Mouse (Mus musculus): Measurements from ENCODE around the gene Ces1b.

Gene Ces1b

GRCm38 (mm10) chr8:93040256-93040655 is 39.6 kb downstream of the Ces1b start:
- TF ChIP-seq GATA4 (IDR thresholded peaks at IDR 0.05; ENCODE audit: insufficient replicate concordance, low read length), result no peak

GRCm38 (mm10) chr8:93038831-93039230 is 41.0 kb downstream of the Ces1b start:
- no peak for TF ChIP-seq GATA4 (IDR thresholded peaks at IDR 0.05; ENCODE audit: insufficient replicate concordance, low read length)

GRCm38 (mm10) chr8:93030664-93031063 is 49.2 kb downstream of the Ces1b start:
- TF ChIP-seq GATA4 (IDR thresholded peaks at IDR 0.05; ENCODE audit: insufficient replicate concordance, low read length), result no peak

GRCm38 (mm10) chr8:93021738-93022137 is 58.1 kb downstream of the Ces1b start:
- TF ChIP-seq GATA4 (IDR thresholded peaks at IDR 0.05; ENCODE audit: insufficient replicate concordance, low read length), result no peak

DNA sequence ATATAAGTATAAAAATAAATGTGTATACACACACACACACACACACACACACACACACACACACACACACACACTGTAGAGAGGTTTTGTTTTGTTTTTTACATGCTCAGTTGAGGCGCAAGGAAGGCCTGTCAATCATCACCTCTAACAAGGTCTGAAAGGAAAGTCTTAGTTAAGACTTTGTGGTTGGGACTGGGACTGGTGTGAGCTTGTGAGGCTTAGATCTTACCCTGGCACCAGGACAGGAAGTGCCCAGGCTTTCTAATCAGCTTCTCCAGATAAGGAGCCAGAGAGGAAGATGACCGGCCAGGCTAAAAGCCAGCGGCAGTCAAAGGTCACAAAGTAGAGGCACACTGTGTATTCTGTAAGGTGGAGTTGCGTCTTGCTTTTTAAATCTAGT is 65.5 kb downstream of the Ces1b start:
- TF ChIP-seq GATA4 (IDR thresholded peaks at IDR 0.05; ENCODE audit: insufficient replicate concordance, low read length), result no peak

GRCm38 (mm10) chr8:93012226-93012625 is 67.6 kb downstream of the Ces1b start:
- TF ChIP-seq GATA4 (IDR thresholded peaks at IDR 0.05; ENCODE audit: insufficient replicate concordance, low read length), result no peak

- TF ChIP-seq GATA4 (IDR thresholded peaks at IDR 0.05; ENCODE audit: insufficient replicate concordance, low read length), result no peak
Measured at GRCm38 (mm10) chr8:93011439-93011838, 68.4 kb downstream of the Ces1b start.

DNA sequence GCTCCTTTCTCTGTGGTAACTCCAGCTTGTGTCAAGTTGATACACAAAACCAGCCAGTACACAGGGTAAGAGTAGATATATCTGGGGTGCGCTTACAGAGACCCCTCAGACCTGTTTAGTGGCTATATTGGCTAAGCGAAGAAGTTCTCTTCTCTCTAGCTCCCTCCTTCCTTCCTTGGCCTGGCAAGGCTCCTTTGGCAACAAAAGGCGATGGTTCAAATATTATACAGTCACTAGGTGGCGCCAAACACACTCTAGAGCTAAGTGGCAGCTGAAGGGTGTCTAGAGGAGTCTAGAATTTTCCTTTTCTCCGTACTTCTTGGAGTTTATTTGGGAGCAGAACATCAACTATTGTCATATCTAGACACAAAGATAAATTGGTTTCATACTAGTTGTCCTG is 69.5 kb downstream of the Ces1b start:
- TF ChIP-seq GATA4 (IDR thresholded peaks at IDR 0.05; ENCODE audit: insufficient replicate concordance, low read length), result no peak
